Mouse (Mus musculus): ENCODE measurements around the gene Atp11a. TPM values are rescaled to one million over a fixed set of nuclear protein-coding genes. Genes with fewer than 3 reads are reported as not detected.

Gene Atp11a
- 3.4 and 4.6 TPM in 2 replicates for polyA plus RNA-seq (2012; rRNA removed)

DNA sequence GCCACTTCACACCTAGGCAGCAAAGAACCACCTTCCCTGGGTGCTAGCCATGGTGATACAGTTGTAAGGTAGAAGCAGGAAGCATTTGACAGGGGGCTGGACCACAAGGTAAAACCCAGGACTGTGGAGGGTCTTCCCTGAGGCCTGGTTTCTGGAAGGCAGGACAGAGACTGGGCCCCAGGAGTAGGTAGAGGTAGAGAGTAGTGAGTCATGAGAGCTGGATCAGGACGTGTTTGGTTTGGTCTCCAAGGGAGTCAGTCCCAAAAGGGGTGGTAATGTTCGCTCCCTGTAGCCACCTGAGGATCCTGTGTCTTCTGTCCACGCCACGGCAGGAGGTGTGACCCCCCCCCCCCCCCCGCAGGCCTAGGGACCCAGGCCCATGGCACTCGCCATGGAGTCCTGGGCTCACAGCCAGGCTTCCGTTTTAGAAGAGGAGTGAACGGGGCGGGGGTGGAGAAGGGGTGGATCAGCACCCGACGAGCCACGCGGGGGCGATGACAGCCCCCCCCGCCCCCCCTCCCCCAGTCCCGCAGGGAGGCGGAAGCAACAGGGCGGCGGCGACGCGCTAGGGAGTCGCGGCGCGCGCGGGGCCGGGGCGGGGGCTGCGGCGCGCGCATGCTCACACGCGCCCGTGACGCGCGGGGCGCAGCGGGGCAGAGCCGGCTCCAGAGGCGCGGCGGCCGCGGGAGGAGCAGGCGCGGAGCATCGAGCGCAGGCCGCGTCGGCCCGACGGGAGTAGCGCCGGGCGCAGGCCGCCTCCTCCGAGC lies at the start of gene Atp11a:
Gene Atp11a, plus strand, starts transcription at position 624 of the 767 bp plus-strand sequence.

DNA sequence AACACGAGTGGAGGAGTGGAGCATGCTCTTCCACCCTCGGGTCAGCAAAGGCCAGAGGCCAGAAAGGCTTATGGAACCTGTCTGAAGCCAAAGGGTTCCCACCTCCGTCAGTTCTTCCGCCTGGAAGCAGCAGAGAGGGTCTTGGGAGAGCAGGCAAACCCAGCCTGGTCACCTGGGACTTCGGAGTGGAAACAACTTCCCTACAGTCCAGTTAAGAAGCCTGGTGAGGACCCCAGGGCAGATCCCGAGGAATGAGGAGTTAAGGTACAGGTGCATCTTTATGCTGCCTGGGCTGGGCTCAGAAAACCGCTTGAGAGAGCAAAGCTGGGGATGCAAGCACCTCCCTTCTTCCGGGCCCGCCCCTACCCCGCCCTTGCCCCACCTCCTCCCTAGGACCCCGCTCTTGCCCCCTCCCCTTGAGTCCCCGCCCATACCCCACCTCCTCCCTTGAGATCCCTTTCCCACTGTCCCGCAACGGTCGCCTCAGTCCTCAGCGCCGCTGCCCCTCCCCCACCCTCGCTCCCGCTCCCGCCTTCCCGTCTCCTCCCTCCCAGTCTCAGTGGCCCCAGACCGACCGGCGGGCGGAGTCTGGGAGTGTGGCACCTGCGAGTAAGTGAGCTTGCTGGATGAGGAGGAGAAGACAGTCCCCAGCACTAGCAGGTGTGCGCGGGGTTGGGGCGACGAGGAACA lies 116.7 kb downstream of the Atp11a start, which contains the start of gene Mcf2l:
Gene Mcf2l, plus strand, starts transcription at position 450 of the 690 bp plus-strand sequence.

Other genes starting within 250 kb of the Atp11a start
- gene Spaca7, start 184.0 kb upstream of the Atp11a start, polyA plus RNA-seq (2012; rRNA removed) = not detected in 2 replicates
- 22.9 and 25.6 TPM in 2 replicates for gene Tubgcp3, start 84.8 kb upstream of the Atp11a start, polyA plus RNA-seq (2012; rRNA removed)
- gene Mcf2l, start 116.8 kb downstream of the Atp11a start, polyA plus RNA-seq (2012; rRNA removed) = 0.76 and 1.1 TPM in 2 replicates

Measured in liver, embryonic 18 days (tissue).